Mouse (Mus musculus) hindbrain, embryonic 14.5 days (tissue): ENCODE results near the gene Pik3r1. TPM values are rescaled to one million over a fixed set of nuclear protein-coding genes. Genes with fewer than 3 reads are reported as not detected.
A peak's percentile ranks its signal among the peaks of the same experiment; 100 is the strongest.

Experiments used
- ATAC-seq: fragments of 200-750 bp; cut with Nextera tagmentation; 2 replicates; pipeline ENCODE4 v1.8.0; 2017; ENCODE audit warnings: moderate number of reproducible peaks, mild to moderate bottlenecking, moderate TSS enrichment, moderate library complexity; ENCODE audit not compliant: low FRiP score
- DNase-seq: peaks from one replicate; pipeline ENCODE4 v3.0.0-alpha.2; 2015; ENCODE audit warnings: low spot score
- H3K27ac ChIP-seq: fragments of 300-500 bp; sonication (generic); 2 replicates; pipeline ENCODE4 v1.5.1; 2014; ENCODE audit warnings: mild to moderate bottlenecking, moderate library complexity
- H3K27me3 ChIP-seq: fragments of 300-500 bp; sonication (generic); 2 replicates; pipeline ENCODE4 v1.6.1; 2014; ENCODE audit warnings: mild to moderate bottlenecking, low read length, mixed read lengths; ENCODE audit not compliant: control insufficient read depth, insufficient read depth
- H3K36me3 ChIP-seq: fragments of 300-500 bp; sonication (generic); replicated peaks from 2 replicates; pipeline ENCODE4 v1.6.1; 2014; ENCODE audit not compliant: control insufficient read depth, insufficient read depth
- H3K4me1 ChIP-seq: fragments of 300-500 bp; sonication (generic); replicated peaks from 2 replicates; pipeline ENCODE4 v1.6.1; 2014; ENCODE audit warnings: antibody characterized with exemption, low read length, mixed read lengths; ENCODE audit not compliant: control insufficient read depth, insufficient read depth
- H3K4me2 ChIP-seq: fragments of 300-500 bp; sonication (generic); replicated peaks from 2 replicates; pipeline ENCODE4 v1.6.1; 2014; ENCODE audit warnings: mild to moderate bottlenecking, moderate library complexity
- H3K4me3 ChIP-seq: fragments of 300-500 bp; sonication (generic); replicated peaks from 2 replicates; pipeline ENCODE4 v1.5.1; 2014; ENCODE audit warnings: mild to moderate bottlenecking, low read length
- H3K9ac ChIP-seq: fragments of 300-500 bp; sonication (generic); 2 replicates; pipeline ENCODE4 v1.6.1; 2014
- H3K9me3 ChIP-seq: fragments of 300-500 bp; sonication (generic); 2 replicates; pipeline ENCODE4 v1.6.1; 2016; ENCODE audit warnings: low read length; ENCODE audit not compliant: control insufficient read depth
- WGBS: fragments of 180-500 bp; shearing (Covaris S2); extraction: QIAGEN DNeasy Blood & Tissue Kit; methylation state at CpG from one replicate; pipeline ENCODE4 v1.1.7; 2014; 5-methylcytosine and 5-hydroxymethylcytosine counted together
- polyA plus RNA-seq: library from polyadenylated mRNA; unstranded; fragments of >200 nt; fragmentation: Nextera tagmentation; extraction: Ambion mirVana; gene quantifications from 2 replicates; pipeline ENCODE4 v1.2.1, GENCODE M21; 2014

The Pik3r1 gene
- polyA plus RNA-seq, 1 experiment from 2014 or later, result 94.5 TPM

DNA sequence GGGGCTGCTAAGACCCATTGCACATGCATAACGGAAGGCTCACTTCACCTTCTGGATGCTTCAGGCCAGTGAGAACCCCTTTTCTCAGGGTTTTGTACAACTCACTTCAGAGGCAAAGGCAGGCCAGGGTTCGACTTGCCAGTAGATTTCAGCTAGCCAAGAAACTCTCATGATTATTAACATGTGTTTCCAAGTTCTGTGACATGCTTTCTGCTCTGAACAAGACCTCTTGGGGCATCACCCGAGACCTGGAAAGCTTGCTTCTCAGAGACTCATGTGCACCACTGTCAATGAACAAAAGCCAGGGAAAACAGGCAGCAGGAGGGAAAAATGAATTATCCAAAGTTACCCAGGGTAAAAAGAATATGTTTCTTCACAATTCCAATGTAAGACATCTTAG lies 71.7 kb downstream of the Pik3r1 start:
- H3K27me3 ChIP-seq, result no peaks in the 10 kb centered on the region
- ATAC-seq (no peak), DNase-seq (no peak)
- H3K27ac ChIP-seq, result no peak overlapping the region
- 62% methylated on average over 3 of the region's 3 CpGs for WGBS
- no peak overlapping the region for H3K9ac ChIP-seq
- peaks cover 45% of the 10 kb centered on the region for H3K4me1 ChIP-seq
- H3K4me2 ChIP-seq, result no peak overlapping the region
- H3K9me3 ChIP-seq, result no peaks in the 10 kb centered on the region
- peaks cover 9% of the 10 kb centered on the region for H3K36me3 ChIP-seq
- H3K4me3 ChIP-seq, result no peak overlapping the region

DNA sequence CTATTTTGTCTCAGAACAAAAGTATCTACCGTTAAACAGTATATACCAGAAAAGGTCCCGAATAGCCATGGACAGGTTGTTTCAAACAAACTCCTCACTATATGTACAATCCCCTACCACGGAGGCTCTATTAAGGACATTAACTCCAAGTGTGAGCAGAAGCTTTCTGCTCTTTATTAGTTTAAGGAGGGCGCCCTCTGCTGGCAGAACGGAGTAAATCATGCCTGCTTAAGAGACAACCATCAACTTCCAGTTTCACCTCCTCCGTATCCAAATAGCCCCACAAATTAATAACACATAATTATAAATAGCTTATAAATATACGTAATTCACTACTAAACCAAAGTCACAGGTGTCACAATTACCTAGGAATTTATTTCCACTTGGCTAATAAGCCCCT lies 72.1 kb downstream of the Pik3r1 start:
- H3K4me1 ChIP-seq, result peaks cover 47% of the 10 kb centered on the region
- H3K9me3 ChIP-seq, result no peaks in the 10 kb centered on the region
- peaks cover 5% of the 10 kb centered on the region; the same call in 1 of the 2 replicates for H3K36me3 ChIP-seq
- no peak overlapping the region for H3K4me3 ChIP-seq
- peak; percentile 93 for DNase-seq
- no peak overlapping the region for H3K9ac ChIP-seq
- 4% methylated on average over 7 of the region's 7 CpGs for WGBS
- H3K4me2 ChIP-seq, result no peak overlapping the region
- ATAC-seq, result no peak
- no peak overlapping the region for H3K27ac ChIP-seq
- H3K27me3 ChIP-seq, result no peaks in the 10 kb centered on the region

GRCm38 (mm10) chr13:101694496-101695251 lies 73.3 kb downstream of the Pik3r1 start:
- Histone ChIP-seq H3K27ac (peak overlapping the region; percentile 69), H3K4me2 (peak overlapping the region; percentile 97), H3K36me3 (no peaks in the 10 kb centered on the region), H3K27me3 (no peaks in the 10 kb centered on the region), H3K9ac (peak overlapping the region; percentile 81), H3K4me1 (peaks cover 45% of the 10 kb centered on the region), H3K4me3 (peak overlapping the region; percentile 58), H3K9me3 (no peaks in the 10 kb centered on the region)
- under 1% methylated on average over 48 of the region's 48 CpGs for WGBS
- peak; percentile 44 for DNase-seq
- ATAC-seq, result peak; percentile 41; the same call in 1 of the 2 replicates

DNA sequence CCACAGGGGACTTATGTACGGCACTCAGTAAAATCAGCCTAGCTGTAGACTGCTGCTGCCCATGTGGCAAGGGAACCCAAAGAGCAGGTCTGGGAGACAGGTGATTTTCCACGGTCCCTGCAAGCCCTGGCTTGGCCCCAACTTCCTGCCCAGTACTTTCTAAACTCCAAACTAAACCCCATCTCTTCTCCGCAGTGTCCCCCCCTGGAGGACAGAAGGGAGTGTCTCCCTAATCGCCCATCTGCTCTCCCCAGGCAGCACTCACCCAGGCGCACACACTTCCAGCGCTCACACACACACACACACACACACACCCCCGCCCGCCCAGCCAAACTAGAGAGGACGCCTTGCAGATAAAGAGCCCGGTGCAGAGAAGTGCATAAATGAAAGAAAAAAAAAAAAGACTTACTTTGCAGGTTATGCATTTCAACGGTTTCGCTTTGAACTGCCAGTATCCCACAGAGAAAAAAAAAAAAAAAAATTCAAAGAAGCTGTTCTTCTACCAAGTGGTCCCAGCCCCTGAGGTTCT lies 74.0 kb downstream of the Pik3r1 start:
- no peaks in the 10 kb centered on the region for H3K9me3 ChIP-seq
- peak; percentile 41; the same call in 1 of the 2 replicates for ATAC-seq
- peak overlapping the region; percentile 81 for H3K9ac ChIP-seq
- H3K4me3 ChIP-seq, result peak overlapping the region; percentile 58
- peak overlapping the region; percentile 69 for H3K27ac ChIP-seq
- H3K4me2 ChIP-seq, result peak overlapping the region; percentile 97
- WGBS, result under 1% methylated on average over 12 of the region's 12 CpGs
- peak; percentile 34 for DNase-seq
- no peaks in the 10 kb centered on the region for H3K27me3 ChIP-seq
- H3K4me1 ChIP-seq, result peaks cover 41% of the 10 kb centered on the region
- H3K36me3 ChIP-seq, result peaks cover 2% of the 10 kb centered on the region; the same call in 1 of the 2 replicates

- H3K4me3 ChIP-seq, result peak overlapping the region; percentile 58
- peak overlapping the region; percentile 81 for H3K9ac ChIP-seq
- WGBS, result 36% methylated on average over 7 of the region's 7 CpGs
- peaks cover 11% of the 10 kb centered on the region for H3K36me3 ChIP-seq
- DNase-seq (peak; percentile 53), ATAC-seq (peak; percentile 26; the same call in 1 of the 2 replicates)
- H3K9me3 ChIP-seq, result no peaks in the 10 kb centered on the region
- H3K4me2 ChIP-seq, result peak overlapping the region; percentile 97
- H3K4me1 ChIP-seq, result peaks cover 38% of the 10 kb centered on the region
- H3K27ac ChIP-seq, result peak overlapping the region; percentile 92
- no peaks in the 10 kb centered on the region for H3K27me3 ChIP-seq
Observed at GRCm38 (mm10) chr13:101692866-101693691, 74.9 kb downstream of the Pik3r1 start.

GRCm38 (mm10) chr13:101692239-101692784 lies 75.7 kb downstream of the Pik3r1 start:
- ATAC-seq, result peak; percentile 80
- H3K9me3 ChIP-seq, result no peaks in the 10 kb centered on the region
- no peaks in the 10 kb centered on the region for H3K27me3 ChIP-seq
- peak overlapping the region; percentile 97 for H3K4me2 ChIP-seq
- H3K27ac ChIP-seq, result peak overlapping the region; percentile 92
- peaks cover 18% of the 10 kb centered on the region for H3K36me3 ChIP-seq
- DNase-seq, result peak; percentile 79
- 7% methylated on average over 17 of the region's 17 CpGs for WGBS
- H3K4me3 ChIP-seq, result peak overlapping the region; percentile 58
- H3K4me1 ChIP-seq, result peaks cover 38% of the 10 kb centered on the region
- H3K9ac ChIP-seq, result peak overlapping the region; percentile 81

GRCm38 (mm10) chr13:101691669-101692068 lies 76.3 kb downstream of the Pik3r1 start:
- Histone ChIP-seq H3K4me2 (peak overlapping the region; percentile 97), H3K27ac (peak overlapping the region; percentile 92), H3K9me3 (no peaks in the 10 kb centered on the region), H3K4me3 (peak overlapping the region; percentile 58), H3K4me1 (peaks cover 38% of the 10 kb centered on the region), H3K36me3 (peaks cover 25% of the 10 kb centered on the region), H3K27me3 (no peaks in the 10 kb centered on the region), H3K9ac (peak overlapping the region; percentile 81)
- no peak for ATAC-seq
- DNase-seq, result peak; percentile 34
- WGBS, result 16% methylated on average over 6 of the region's 6 CpGs

- no peaks in the 10 kb centered on the region for H3K27me3 ChIP-seq
- H3K4me1 ChIP-seq, result peaks cover 38% of the 10 kb centered on the region
- H3K9me3 ChIP-seq, result no peaks in the 10 kb centered on the region
- H3K4me3 ChIP-seq, result peak overlapping the region; percentile 58
- 36% methylated on average over 10 of the region's 10 CpGs for WGBS
- ATAC-seq (no peak), DNase-seq (peak; percentile 26)
- H3K4me2 ChIP-seq, result peak overlapping the region; percentile 97
- peak overlapping the region; percentile 92 for H3K27ac ChIP-seq
- H3K9ac ChIP-seq, result peak overlapping the region; percentile 81
- H3K36me3 ChIP-seq, result peaks cover 31% of the 10 kb centered on the region
Observed at GRCm38 (mm10) chr13:101690911-101691655, 76.9 kb downstream of the Pik3r1 start.
